Mouse (Mus musculus) heart, postnatal 0 days (tissue): Measurements from ENCODE around the gene Fry.

Experiments
- CTCF ChIP-seq: IDR thresholded peaks from 2 replicates; pipeline ENCODE4 v1.5.1; 2016; ENCODE audit warnings: antibody characterized with exemption, control low read depth, low read depth
- EP300 ChIP-seq: IDR thresholded peaks from 2 replicates; pipeline ENCODE4 v1.6.1; 2016; ENCODE audit warnings: antibody characterized with exemption, low read depth

- TF ChIP-seq EP300 = no peak
- TF ChIP-seq CTCF = no peak
These were observed 158.2 kb downstream of the Fry start for GRCm38 (mm10) chr5:150276611-150277010.
